Comparison of ENCODE assay signal across 17 mouse cellular contexts in genomic region chr2:74686988-74687697, GRCm38 (mm10). TPM values are rescaled to one million over a fixed set of nuclear protein-coding genes. Genes with fewer than 3 reads are reported as not detected.
DNase-seq lines count a peak whose midpoint lies in the region; ATAC-seq and TF ChIP-seq lines count a peak whose summit lies in the region.
"Had no signal": no experiment of that assay in that cellular context is flagged by ENCODE, and none has a peak within 500 bp of the region (broad histone marks: within the 10 kb centered on the region; RNA-seq: fewer than 3 reads in every experiment).

No protein-coding gene starts in this region.

- H3K27ac ChIP-seq in ES-E14 (ENCODE audit: insufficient read depth, low read depth, low read length, poor library complexity, severe bottlenecking): no peak overlapping the region
- peak overlapping the region; percentile 35 for H3K27ac ChIP-seq in embryonic fibroblast, embryonic 13.5 days (ENCODE audit: insufficient read depth, low read length)
- H3K27ac ChIP-seq in limb, embryonic 13.5 days: peak overlapping the region; percentile 93
- H3K27ac ChIP-seq: embryonic facial prominence, embryonic 13.5 days; liver, embryonic 13.5 days; midbrain, embryonic 13.5 days had no signal

- no peak for ATAC-seq in limb, embryonic 13.5 days (ENCODE audit: low FRiP score, low read depth)
- ATAC-seq: CD4-positive, CD25-positive, alpha-beta regulatory T cell, adult 4 months; forebrain, embryonic 14.5 days; midbrain, embryonic 13.5 days had no signal

- no peak overlapping the region for H3K4me3 ChIP-seq in ES-E14 (ENCODE audit: insufficient read depth in 1 of 2, low read depth in 1 of 2, low read length in 2 of 2, poor library complexity in 1 of 2, severe bottlenecking in 1 of 2)
- peak overlapping the region; percentile 28 for H3K4me3 ChIP-seq in embryonic fibroblast, embryonic 13.5 days (ENCODE audit: insufficient read depth, low read length)
- peak overlapping the region; percentile 79 for H3K4me3 ChIP-seq in limb, embryonic 13.5 days
- H3K4me3 ChIP-seq: embryonic facial prominence, embryonic 13.5 days; liver, embryonic 13.5 days; midbrain, embryonic 13.5 days had no signal

- peaks cover 0 to 4% of the 10 kb centered on the region in 2 experiments; a peak in 1 of 4 replicates for H3K4me1 ChIP-seq in ES-E14 (ENCODE audit: control insufficient read depth in 2 of 2, insufficient read depth in 2 of 2, low read length in 2 of 2, poor library complexity in 1 of 2)
- H3K4me1 ChIP-seq in embryonic fibroblast, embryonic 13.5 days (ENCODE audit: control insufficient read depth, insufficient read depth, low read length): no peaks in the 10 kb centered on the region
- H3K4me1 ChIP-seq in limb, embryonic 13.5 days: peaks cover 28% of the 10 kb centered on the region

- H3K9ac ChIP-seq in ES-E14 (ENCODE audit: insufficient read depth, low read depth, low read length, poor library complexity, severe bottlenecking): no peak overlapping the region
- peak overlapping the region; percentile 98 for H3K9ac ChIP-seq in limb, embryonic 13.5 days
- H3K9ac ChIP-seq: embryonic facial prominence, embryonic 13.5 days; liver, embryonic 13.5 days; midbrain, embryonic 13.5 days had no signal

- in situ Hi-C loops in ES-E14 (cut with MboI; ENCODE audit: low sequenced_read_pairs in 2 of 2, unreplicated experiment in 2 of 2): loop anchor here (10.0 to 25.0 kb wide), 2 partner anchors 58 to 900 kb away; no protein-coding TSS in a partner anchor

- peak; percentile 62 for DNase-seq in kidney, adult 18-20 months
- no peak for DNase-seq in kidney, postnatal 36 days
- DNase-seq in ES-E14 (ENCODE audit: low read depth, low spot score): no peak
- no peak for DNase-seq in cerebellum, postnatal 4 days (ENCODE audit: low spot score in 2 of 2)
- no peak for DNase-seq in urinary bladder, postnatal 10 days (ENCODE audit: low spot score)
- DNase-seq: gastrocnemius, postnatal 14 days; layer of hippocampus, postnatal 36 days; liver, embryonic 13.5 days had no signal

- no peaks in the 10 kb centered on the region for H3K36me3 ChIP-seq in ES-E14 (ENCODE audit: control insufficient read depth, insufficient read depth, low read length, poor library complexity, severe bottlenecking)
- peaks cover 10% of the 10 kb centered on the region; the same call in 1 of the 2 replicates for H3K36me3 ChIP-seq in limb, embryonic 13.5 days
- H3K36me3 ChIP-seq: embryonic facial prominence, embryonic 13.5 days; liver, embryonic 13.5 days; midbrain, embryonic 13.5 days had no signal

- H3K4me2 ChIP-seq in limb, embryonic 13.5 days (replicated peaks): peak overlapping the region; percentile 77
- H3K4me2 ChIP-seq: embryonic facial prominence, embryonic 13.5 days; liver, embryonic 13.5 days; midbrain, embryonic 13.5 days had no signal

- no peaks in the 10 kb centered on the region for H3K9me3 ChIP-seq in ES-E14 (ENCODE audit: control insufficient read depth, insufficient read depth, low read depth, low read length)
- no peaks in the 10 kb centered on the region for H3K9me3 ChIP-seq in limb, embryonic 13.5 days
- H3K9me3 ChIP-seq: embryonic facial prominence, embryonic 13.5 days; liver, embryonic 13.5 days; midbrain, embryonic 13.5 days had no signal

- H3K27me3 ChIP-seq in limb, embryonic 13.5 days: peaks cover 49% of the 10 kb centered on the region

- under 1% methylated on average over 27 of the region's 27 CpGs for WGBS in limb, embryonic 13.5 days

- no peak for TF ChIP-seq CTCF in embryonic fibroblast, embryonic 13.5 days (IDR thresholded peaks at IDR 0.05; ENCODE audit: borderline replicate concordance, insufficient read depth, low read length)

- no peak for TF ChIP-seq POLR2A in embryonic fibroblast, embryonic 13.5 days (IDR thresholded peaks at IDR 0.05; ENCODE audit: low read depth, low read length)

TF ChIP-seq in ES-E14, 5 proteins besides CTCF, POLR2A, EP300 and RAD21:
- TF ChIP-seq MAFK (IDR thresholded peaks at IDR 0.05; ENCODE audit: insufficient read depth, low read depth, low read length): no peak
- 0 out of 2 replicates have a peak, but pooled peaks have one; percentile 6 for TF ChIP-seq ZNF384 (IDR thresholded peaks at IDR 0.05; ENCODE audit: low read depth, low read length)

RNA-seq across cellular contexts. Expression of gene Hoxd10, which starts 4.6 kb away (rescaled TPM):
- 0.40 TPM in 1 of 2 replicates, not detected in the other for total RNA-seq in ES-E14 (2012; rRNA removed)
- polyA plus RNA-seq in embryonic fibroblast, embryonic 13.5 days (2011; ENCODE audit: insufficient read length, low read depth, missing spikeins): 3.7 and 4.4 TPM in 2 replicates
- 26.0 and 26.2 TPM in 2 replicates for polyA plus RNA-seq in limb, embryonic 13.5 days (2015; fragmentation: Nextera tagmentation; extraction: Ambion mirVana)
- total RNA-seq: adrenal gland, adult 2 months; layer of hippocampus, postnatal 36 days had no signal
- polyA plus RNA-seq: adrenal gland, adult 2 months; CD4-positive, CD25-positive, alpha-beta regulatory T cell, adult 4 months; forebrain, embryonic 14.5 days; heart, embryonic 16.5 days; liver, embryonic 13.5 days; midbrain, embryonic 13.5 days had no signal

RNA-seq across cellular contexts. Expression of gene Hoxd11, which starts 7.8 kb away (rescaled TPM):
- total RNA-seq in ES-E14 (2012; rRNA removed): 0.11 and 0.18 TPM in 2 replicates
- 2.8 and 3.8 TPM in 2 replicates for polyA plus RNA-seq in embryonic fibroblast, embryonic 13.5 days (2011; ENCODE audit: insufficient read length, low read depth, missing spikeins)
- 19.1 TPM in 2 replicates for polyA plus RNA-seq in limb, embryonic 13.5 days (2015; fragmentation: Nextera tagmentation; extraction: Ambion mirVana)
- total RNA-seq: adrenal gland, adult 2 months; layer of hippocampus, postnatal 36 days had no signal
- polyA plus RNA-seq: adrenal gland, adult 2 months; CD4-positive, CD25-positive, alpha-beta regulatory T cell, adult 4 months; embryonic facial prominence, embryonic 13.5 days; forebrain, embryonic 14.5 days; heart, embryonic 16.5 days; liver, embryonic 13.5 days; midbrain, embryonic 13.5 days; thymus, postnatal 0 days had no signal

RNA-seq across cellular contexts. Expression of gene Hoxd9, which starts 10.4 kb away (rescaled TPM):
- 0.37 and 0.76 TPM in 2 replicates for total RNA-seq in ES-E14 (2012; rRNA removed)
- 2.1 and 3.5 TPM in 2 replicates for polyA plus RNA-seq in embryonic fibroblast, embryonic 13.5 days (2011; ENCODE audit: insufficient read length, low read depth, missing spikeins)
- polyA plus RNA-seq in limb, embryonic 13.5 days (2015; fragmentation: Nextera tagmentation; extraction: Ambion mirVana): 10.7 and 10.9 TPM in 2 replicates
- total RNA-seq: layer of hippocampus, postnatal 36 days had no signal
- polyA plus RNA-seq: CD4-positive, CD25-positive, alpha-beta regulatory T cell, adult 4 months; forebrain, embryonic 14.5 days; liver, embryonic 13.5 days; midbrain, embryonic 13.5 days had no signal

RNA-seq across cellular contexts. Expression of gene Hoxd12, which starts 12.3 kb away (rescaled TPM):
- not detected in 2 replicates for total RNA-seq in ES-E14 (2012; rRNA removed)
- 2.3 and 3.7 TPM in 2 replicates for polyA plus RNA-seq in embryonic fibroblast, embryonic 13.5 days (2011; ENCODE audit: insufficient read length, low read depth, missing spikeins)
- polyA plus RNA-seq in limb, embryonic 13.5 days (2015; fragmentation: Nextera tagmentation; extraction: Ambion mirVana): 59.3 and 67.1 TPM in 2 replicates
- total RNA-seq: adrenal gland, adult 2 months; gastrocnemius, postnatal 14 days; layer of hippocampus, postnatal 36 days had no signal
- polyA plus RNA-seq: adrenal gland, adult 2 months; CD4-positive, CD25-positive, alpha-beta regulatory T cell, adult 4 months; embryonic facial prominence, embryonic 13.5 days; forebrain, embryonic 14.5 days; heart, embryonic 16.5 days; liver, embryonic 13.5 days; midbrain, embryonic 13.5 days; thymus, postnatal 0 days had no signal

RNA-seq across cellular contexts. Expression of gene Hoxd8, which starts 17.3 kb away (rescaled TPM):
- total RNA-seq in ES-E14 (2012; rRNA removed): 0.63 and 1.2 TPM in 2 replicates
- polyA plus RNA-seq in embryonic fibroblast, embryonic 13.5 days (2011; ENCODE audit: insufficient read length, low read depth, missing spikeins): 9.9 and 16.5 TPM in 2 replicates
- polyA plus RNA-seq in limb, embryonic 13.5 days (2015; fragmentation: Nextera tagmentation; extraction: Ambion mirVana): 7.3 and 7.5 TPM in 2 replicates
- total RNA-seq: layer of hippocampus, postnatal 36 days had no signal
- polyA plus RNA-seq: CD4-positive, CD25-positive, alpha-beta regulatory T cell, adult 4 months; midbrain, embryonic 13.5 days had no signal

Comparison
In these comparisons a context has a peak if more than half of its experiments do, and no peak if none do; other contexts are left out.
1. H3K4me3 ChIP-seq: peak in embryonic fibroblast, embryonic 13.5 days (single experiment) and limb, embryonic 13.5 days (single experiment); none in ES-E14 (0 of 2).